Mouse (Mus musculus) cerebellum, postnatal 10 days (tissue): ENCODE measurements around the gene Npas4.
"Not testable (repeated sequence)": the region's sequence is repeated elsewhere in the genome, so short reads cannot be mapped to it uniquely, and the experiment has no call there.

Experiments
- DNase-seq, 2 experiments: peaks; one replicate each; pipeline ENCODE4 v3.0.0; 2021; ENCODE audit warnings: mixed read lengths in 2 of 2

The Npas4 gene

GRCm38 (mm10) chr19:4992371-4992770 is 2.3 kb upstream of the Npas4 start:
- DNase-seq: no peak

- peak; percentile 54 to 74 for DNase-seq
Observed at GRCm38 (mm10) chr19:4990716-4991115, 600 bp upstream of the Npas4 start.

GRCm38 (mm10) chr19:4989434-4990255 is 471 bp downstream of the Npas4 start:
- peak; percentile 92 to 95 for DNase-seq

GRCm38 (mm10) chr19:4989013-4989412 is 1.1 kb downstream of the Npas4 start:
- peak; percentile 62 to 79 for DNase-seq

GRCm38 (mm10) chr19:4981767-4982166 is 8.3 kb downstream of the Npas4 start:
- peak; percentile 77 to 84 for DNase-seq

- DNase-seq: no peak
Observed at GRCm38 (mm10) chr19:4968236-4968635, 21.9 kb downstream of the Npas4 start.

GRCm38 (mm10) chr19:4961928-4962601 is 28.1 kb downstream of the Npas4 start, which contains the start of gene Mrpl11:
Gene Mrpl11 (plus strand): TSS chr19:4962147.
- peak; percentile 89 to 92 for DNase-seq

GRCm38 (mm10) chr19:4948641-4949040 is 41.5 kb downstream of the Npas4 start:
- not testable (repeated sequence) for DNase-seq

GRCm38 (mm10) chr19:4945540-4945939 is 44.6 kb downstream of the Npas4 start:
- DNase-seq: no peak

GRCm38 (mm10) chr19:4943253-4943588 is 46.9 kb downstream of the Npas4 start:
- no peak for DNase-seq

GRCm38 (mm10) chr19:4942551-4943252 is 47.4 kb downstream of the Npas4 start, which contains the start of gene Peli3:
Gene Peli3 (minus strand): TSS chr19:4943127.
- DNase-seq: peak; percentile 94 to 95

- DNase-seq: peak; percentile 90 to 92
Observed at GRCm38 (mm10) chr19:4937444-4938310, 52.4 kb downstream of the Npas4 start.

GRCm38 (mm10) chr19:4936896-4937295 is 53.2 kb downstream of the Npas4 start:
- DNase-seq: peak; percentile 50 to 51
